Mouse (Mus musculus) heart, postnatal 0 days (tissue): ENCODE results near the gene Wnt10b. TPM values are rescaled to one million over a fixed set of nuclear protein-coding genes. Genes with fewer than 3 reads are reported as not detected.

Experiments
- ATAC-seq: fragments of 200-750 bp; cut with Nextera tagmentation; 2 replicates; pipeline ENCODE4 v1.8.0; 2017; ENCODE audit warnings: low read depth, moderate number of reproducible peaks, moderate library complexity; ENCODE audit not compliant: insufficient read depth
- DNase-seq: peaks from one replicate; pipeline ENCODE4 v3.0.0-alpha.2; 2016; ENCODE audit warnings: low spot score
- H3K27ac ChIP-seq: fragments of 300-500 bp; sonication (generic); 2 replicates; pipeline ENCODE4 v1.5.1; 2014; ENCODE audit warnings: low read depth, mild to moderate bottlenecking
- H3K27me3 ChIP-seq: fragments of 300-500 bp; sonication (generic); 2 replicates; pipeline ENCODE4 v1.6.1; 2014; ENCODE audit warnings: low read length, mixed read lengths; ENCODE audit not compliant: control insufficient read depth, insufficient read depth
- H3K36me3 ChIP-seq: fragments of 300-500 bp; sonication (generic); replicated peaks from 2 replicates; pipeline ENCODE4 v1.6.1; 2014; ENCODE audit warnings: low read length, mixed read lengths; ENCODE audit not compliant: control insufficient read depth, insufficient read depth
- H3K4me1 ChIP-seq: fragments of 300-500 bp; sonication (generic); 2 replicates; pipeline ENCODE4 v1.6.1; 2014; ENCODE audit warnings: antibody characterized with exemption; ENCODE audit not compliant: control insufficient read depth, insufficient read depth
- H3K4me2 ChIP-seq: fragments of 300-500 bp; sonication (generic); 2 replicates; pipeline ENCODE4 v1.6.1; 2014; ENCODE audit warnings: low read depth, mild to moderate bottlenecking, low read length, moderate library complexity
- H3K4me3 ChIP-seq: fragments of 300-500 bp; sonication (generic); 2 replicates; pipeline ENCODE4 v1.5.1; 2014; ENCODE audit warnings: low read depth, low read length
- H3K9ac ChIP-seq: fragments of 300-500 bp; sonication (generic); replicated peaks from 2 replicates; pipeline ENCODE4 v1.6.1; 2014; ENCODE audit warnings: low read depth, low read length, mixed read lengths
- H3K9me3 ChIP-seq: fragments of 300-500 bp; sonication (generic); replicated peaks from 2 replicates; pipeline ENCODE4 v1.6.1; 2016; ENCODE audit warnings: low read length; ENCODE audit not compliant: control insufficient read depth
- CTCF ChIP-seq: IDR thresholded peaks from 2 replicates; pipeline ENCODE4 v1.5.1; 2016; ENCODE audit warnings: antibody characterized with exemption, control low read depth, low read depth
- EP300 ChIP-seq: IDR thresholded peaks from 2 replicates; pipeline ENCODE4 v1.6.1; 2016; ENCODE audit warnings: antibody characterized with exemption, low read depth
- WGBS: fragments of 180-500 bp; shearing (Covaris S2); extraction: QIAGEN DNeasy Blood & Tissue Kit; methylation state at CpG from one replicate; pipeline ENCODE4 v1.1.7; 2014; 5-methylcytosine and 5-hydroxymethylcytosine counted together
- polyA plus RNA-seq: library from polyadenylated mRNA; unstranded; fragments of >200 nt; fragmentation: Nextera tagmentation; extraction: Ambion mirVana; gene quantifications from 2 replicates; pipeline ENCODE4 v1.2.1, GENCODE M21; 2015
- total RNA-seq: library from RNA; depleted of rRNA; stranded (reverse); fragments of >200 nt; gene quantifications from 2 replicates; pipeline ENCODE4 v1.2.3, GENCODE M21; 2014; ENCODE audit warnings: low replicate concordance

Wnt10b gene
- total and polyA plus RNA-seq, 2 experiments from 2014 or later = 0.07 TPM; not detected in 1

DNA sequence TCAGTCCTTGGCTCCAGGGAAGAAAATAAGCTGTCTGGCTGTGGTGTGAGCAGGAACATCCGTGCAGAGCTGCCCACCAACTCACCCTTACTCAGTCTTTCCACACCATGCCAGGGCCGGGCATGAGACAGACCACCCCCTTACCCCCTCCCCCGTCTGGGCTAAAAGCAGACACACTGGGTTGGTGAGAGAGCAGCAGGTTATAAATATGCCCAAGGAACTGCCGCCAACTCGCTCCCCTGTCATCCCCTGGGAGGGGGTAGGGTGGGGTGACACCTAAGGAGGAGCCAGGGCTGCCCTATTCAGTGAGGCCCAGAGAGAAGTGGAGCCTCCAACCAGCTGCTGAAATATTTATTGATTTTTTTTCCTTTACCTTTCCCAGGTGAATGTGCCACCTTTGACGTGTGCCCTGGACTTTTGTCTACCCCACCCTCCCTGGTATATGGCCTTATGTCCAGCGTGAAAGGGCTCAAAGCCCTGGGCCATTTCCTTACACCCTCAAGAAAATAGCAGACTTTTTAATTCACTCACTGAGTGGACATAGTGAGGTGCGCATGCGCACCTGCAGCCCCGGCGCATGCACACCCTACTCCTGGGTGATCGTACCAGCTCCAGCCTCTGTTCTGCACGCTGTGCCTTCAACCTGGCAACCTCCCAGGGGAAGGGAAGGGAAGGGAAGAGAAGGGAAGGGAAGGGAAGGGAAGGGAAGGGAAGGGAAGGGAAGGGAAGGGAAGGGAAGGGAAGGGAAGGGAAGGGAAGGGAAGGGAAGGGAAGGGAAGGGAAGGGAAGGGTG is 19.0 kb upstream of the Wnt10b start:
- TF ChIP-seq CTCF (no peak), EP300 (no peak)
- peaks cover 96% of the 10 kb centered on the region for H3K27me3 ChIP-seq
- H3K9ac ChIP-seq = no peak overlapping the region
- 4% methylated on average over 13 of the region's 13 CpGs for WGBS
- H3K4me2 ChIP-seq = peak overlapping the region; percentile 36
- H3K4me3 ChIP-seq = no peak overlapping the region; the same call in 1 of the 2 replicates
- ATAC-seq (peak; percentile 65), DNase-seq (peak; percentile 29)
- H3K9me3 ChIP-seq = no peaks in the 10 kb centered on the region
- H3K27ac ChIP-seq = no peak overlapping the region
- peaks cover 11% of the 10 kb centered on the region for H3K4me1 ChIP-seq
- no peaks in the 10 kb centered on the region for H3K36me3 ChIP-seq

DNA sequence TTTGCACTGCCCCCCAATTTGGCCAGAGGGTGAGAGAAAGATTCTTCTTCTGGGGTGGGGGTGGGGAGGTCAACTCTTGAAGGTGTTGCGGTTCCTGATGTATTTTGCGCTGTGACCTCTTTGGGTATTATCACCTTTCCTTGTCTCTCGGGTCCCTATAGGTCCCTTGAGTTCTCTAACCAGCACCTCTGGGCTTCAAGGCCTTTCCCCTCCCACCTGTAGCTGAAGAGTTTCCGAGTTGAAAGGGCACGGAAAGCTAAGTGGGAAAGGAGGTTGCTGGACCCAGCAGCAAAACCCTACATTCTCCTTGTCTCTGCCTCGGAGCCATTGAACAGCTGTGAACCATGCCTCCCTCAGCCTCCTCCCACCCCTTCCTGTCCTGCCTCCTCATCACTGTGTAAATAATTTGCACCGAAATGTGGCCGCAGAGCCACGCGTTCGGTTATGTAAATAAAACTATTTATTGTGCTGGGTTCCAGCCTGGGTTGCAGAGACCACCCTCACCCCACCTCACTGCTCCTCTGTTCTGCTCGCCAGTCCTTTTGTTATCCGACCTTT is 15.3 kb upstream of the Wnt10b start:
- Histone ChIP-seq H3K9ac (no peak overlapping the region), H3K27ac (no peak overlapping the region), H3K4me1 (peaks cover 21% of the 10 kb centered on the region), H3K4me3 (peak overlapping the region; percentile 33), H3K4me2 (0 out of 2 replicates have a peak overlapping the region, but pooled peaks have one; percentile 8), H3K9me3 (no peaks in the 10 kb centered on the region), H3K27me3 (peaks cover 98% of the 10 kb centered on the region), H3K36me3 (no peaks in the 10 kb centered on the region)
- DNase-seq (no peak), ATAC-seq (no peak)
- WGBS = 6% methylated on average over 13 of the region's 13 CpGs
- no peak for TF ChIP-seq EP300
- TF ChIP-seq CTCF = no peak

DNA sequence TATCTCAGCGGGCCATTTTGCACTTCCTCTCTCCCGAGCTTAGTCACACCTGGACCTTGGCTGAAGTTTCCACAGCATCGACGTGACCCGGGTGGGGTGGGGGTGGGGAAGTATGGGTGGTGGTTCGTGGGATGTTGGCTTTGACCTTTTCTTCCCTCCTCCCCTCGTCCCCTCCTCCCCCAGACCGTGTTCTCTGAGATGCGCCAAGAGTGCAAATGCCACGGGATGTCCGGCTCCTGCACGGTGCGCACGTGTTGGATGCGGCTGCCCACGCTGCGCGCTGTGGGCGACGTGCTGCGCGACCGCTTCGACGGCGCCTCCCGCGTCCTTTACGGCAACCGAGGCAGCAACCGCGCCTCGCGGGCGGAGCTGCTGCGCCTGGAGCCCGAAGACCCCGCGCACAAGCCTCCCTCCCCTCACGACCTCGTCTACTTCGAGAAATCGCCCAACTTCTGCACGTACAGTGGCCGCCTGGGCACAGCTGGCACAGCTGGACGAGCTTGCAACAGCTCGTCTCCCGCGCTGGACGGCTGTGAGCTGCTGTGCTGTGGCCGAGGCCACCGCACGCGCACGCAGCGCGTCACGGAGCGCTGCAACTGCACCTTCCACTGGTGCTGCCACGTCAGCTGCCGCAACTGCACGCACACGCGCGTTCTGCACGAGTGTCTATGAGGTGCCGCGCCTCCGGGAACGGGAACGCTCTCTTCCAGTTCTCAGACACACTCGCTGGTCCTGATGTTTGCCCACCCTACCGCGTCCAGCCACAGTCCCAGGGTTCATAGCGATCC is 14.5 kb upstream of the Wnt10b start:
- H3K36me3 ChIP-seq = no peaks in the 10 kb centered on the region
- peak overlapping the region; percentile 33 for H3K4me3 ChIP-seq
- peaks cover 21% of the 10 kb centered on the region for H3K4me1 ChIP-seq
- DNase-seq (no peak), ATAC-seq (no peak)
- H3K27ac ChIP-seq = no peak overlapping the region
- TF ChIP-seq EP300 (no peak), CTCF (no peak)
- H3K4me2 ChIP-seq = peak overlapping the region; percentile 19; the same call in 1 of the 2 replicates
- peaks cover 98% of the 10 kb centered on the region for H3K27me3 ChIP-seq
- no peaks in the 10 kb centered on the region for H3K9me3 ChIP-seq
- WGBS = 1% methylated on average over 72 of the region's 75 CpGs
- no peak overlapping the region for H3K9ac ChIP-seq

DNA sequence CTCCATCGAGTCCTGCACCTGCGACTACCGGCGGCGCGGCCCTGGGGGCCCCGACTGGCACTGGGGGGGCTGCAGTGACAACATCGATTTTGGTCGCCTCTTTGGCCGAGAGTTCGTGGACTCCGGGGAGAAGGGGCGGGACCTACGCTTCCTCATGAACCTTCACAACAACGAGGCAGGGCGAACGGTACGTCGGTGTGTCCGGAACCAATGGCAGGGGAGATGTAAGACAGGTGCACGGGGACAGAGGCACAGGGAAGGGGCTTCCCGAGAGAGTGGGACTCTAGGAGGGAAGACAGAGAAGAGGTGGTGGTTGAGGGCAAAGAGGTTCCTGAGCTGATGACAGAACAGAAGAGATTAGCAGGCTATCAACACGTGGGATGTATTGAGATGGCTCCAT is 13.8 kb upstream of the Wnt10b start:
- 2% methylated on average over 23 of the region's 23 CpGs for WGBS
- Histone ChIP-seq H3K9ac (no peak overlapping the region), H3K36me3 (no peaks in the 10 kb centered on the region), H3K4me3 (peak overlapping the region; percentile 35), H3K9me3 (no peaks in the 10 kb centered on the region), H3K4me1 (peaks cover 21% of the 10 kb centered on the region), H3K27me3 (peaks cover 97% of the 10 kb centered on the region), H3K4me2 (0 out of 2 replicates have a peak overlapping the region, but pooled peaks have one; percentile 53), H3K27ac (no peak overlapping the region)
- no peak for ATAC-seq
- DNase-seq = no peak
- TF ChIP-seq CTCF (no peak), EP300 (no peak)

DNA sequence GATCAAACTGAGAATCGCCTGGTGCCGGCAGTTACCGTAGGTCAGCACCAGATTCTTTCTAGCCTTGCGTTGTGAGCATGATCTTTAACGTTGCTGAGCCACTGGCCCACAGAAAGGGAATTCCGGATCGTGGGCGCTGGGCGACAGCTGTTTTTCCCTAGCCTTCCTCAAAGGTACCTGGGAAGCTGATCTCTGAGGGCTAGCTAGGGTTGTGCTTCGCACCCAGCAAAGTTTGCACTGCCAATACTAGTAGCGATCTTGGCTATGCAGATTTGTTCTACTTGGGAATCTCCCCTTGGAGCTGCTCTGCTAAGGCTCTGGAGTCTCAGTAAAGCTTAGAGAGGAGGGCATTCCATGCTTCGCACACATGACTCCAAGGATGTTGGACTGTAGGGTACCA is 13.3 kb upstream of the Wnt10b start:
- Histone ChIP-seq H3K9ac (no peak overlapping the region), H3K4me2 (peak overlapping the region; percentile 53), H3K4me3 (peak overlapping the region; percentile 35), H3K9me3 (no peaks in the 10 kb centered on the region), H3K27me3 (peaks cover 91% of the 10 kb centered on the region), H3K36me3 (no peaks in the 10 kb centered on the region), H3K27ac (no peak overlapping the region), H3K4me1 (peaks cover 16% of the 10 kb centered on the region)
- no peak for TF ChIP-seq CTCF
- TF ChIP-seq EP300 = no peak
- DNase-seq (no peak), ATAC-seq (no peak)
- 4% methylated on average over 12 of the region's 12 CpGs for WGBS
